Mouse (Mus musculus): ENCODE measurements around the gene Fndc3b. TPM values are rescaled to one million over a fixed set of nuclear protein-coding genes. Genes with fewer than 3 reads are reported as not detected.

The Fndc3b gene
- polyA plus RNA-seq, 1 experiment from 2014 or later = 11.3 TPM

DNA sequence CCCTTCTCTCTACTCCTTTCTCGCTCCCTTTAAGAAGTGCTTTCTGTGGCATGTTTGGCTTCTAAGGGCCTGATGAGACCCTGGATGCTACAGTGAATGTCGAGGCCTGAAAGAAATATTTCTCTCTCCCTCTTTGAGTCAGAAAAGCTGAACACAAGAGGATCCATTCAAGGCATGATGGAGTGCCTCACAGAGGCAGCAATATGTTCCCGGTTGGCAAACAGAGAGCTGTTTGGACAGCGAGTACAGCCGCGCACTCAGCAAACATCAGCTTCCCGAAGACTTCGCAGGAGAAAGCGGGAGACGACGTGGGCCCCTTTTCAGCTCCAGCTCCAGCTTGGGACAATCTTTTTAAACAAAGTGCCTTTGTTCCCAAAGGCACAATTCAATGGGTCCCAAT lies 137.6 kb downstream of the Fndc3b start:
- Histone ChIP-seq H3K4me1 (replicated peaks; ENCODE audit: control insufficient read depth, insufficient read depth, low read length) (0 out of 2 replicates have a peak, but pooled peaks cover 6% of the 10 kb centered on the region), H3K4me3 (replicated peaks; ENCODE audit: low read length) (no peak overlapping the region), H3K9me3 (ENCODE audit: control insufficient read depth, low read length) (no peaks in the 10 kb centered on the region), H3K27me3 (ENCODE audit: control insufficient read depth, insufficient read depth, low read length) (no peaks in the 10 kb centered on the region), H3K27ac (peak overlapping the region; percentile 66; the same call in 1 of the 2 replicates), H3K4me2 (replicated peaks) (no peak overlapping the region), H3K9ac (no peak overlapping the region), H3K36me3 (replicated peaks; ENCODE audit: control insufficient read depth, insufficient read depth) (no peaks in the 10 kb centered on the region)
- WGBS = 22% methylated on average over 11 of the region's 11 CpGs
- ATAC-seq (ENCODE audit: low FRiP score) (peak; percentile 81), DNase-seq (ENCODE audit: low spot score) (peak; percentile 50)

DNA sequence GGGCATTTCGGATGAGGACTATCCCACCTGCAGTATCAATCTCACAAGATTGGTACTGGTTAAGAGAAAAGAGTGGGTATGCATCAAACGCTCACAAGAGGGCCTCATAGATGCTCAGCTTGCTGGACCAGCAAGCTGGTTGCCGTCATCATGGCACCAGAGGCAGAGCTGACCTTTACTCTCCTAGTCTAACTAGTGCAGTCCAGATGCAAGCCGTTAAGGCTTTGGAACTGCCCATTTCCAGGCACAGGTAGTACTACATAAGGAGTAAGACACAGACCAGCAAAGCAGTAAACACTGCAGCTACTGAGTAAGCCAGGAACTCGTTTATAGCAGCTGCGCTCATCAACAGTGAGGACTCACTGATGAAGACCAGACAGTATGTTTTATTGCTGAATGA lies 138.8 kb downstream of the Fndc3b start:
- peak; percentile 36; the same call in 1 of the 2 replicates for ATAC-seq (ENCODE audit: low FRiP score)
- Histone ChIP-seq H3K27ac (no peak overlapping the region), H3K9ac (no peak overlapping the region), H3K27me3 (ENCODE audit: control insufficient read depth, insufficient read depth, low read length) (no peaks in the 10 kb centered on the region), H3K36me3 (replicated peaks; ENCODE audit: control insufficient read depth, insufficient read depth) (no peaks in the 10 kb centered on the region), H3K4me3 (replicated peaks; ENCODE audit: low read length) (no peak overlapping the region), H3K9me3 (ENCODE audit: control insufficient read depth, low read length) (no peaks in the 10 kb centered on the region), H3K4me1 (replicated peaks; ENCODE audit: control insufficient read depth, insufficient read depth, low read length) (0 out of 2 replicates have a peak, but pooled peaks cover 6% of the 10 kb centered on the region), H3K4me2 (replicated peaks) (no peak overlapping the region)
- DNase-seq (ENCODE audit: low spot score) = no peak
- WGBS = 70% methylated on average over 6 of the region's 6 CpGs

DNA sequence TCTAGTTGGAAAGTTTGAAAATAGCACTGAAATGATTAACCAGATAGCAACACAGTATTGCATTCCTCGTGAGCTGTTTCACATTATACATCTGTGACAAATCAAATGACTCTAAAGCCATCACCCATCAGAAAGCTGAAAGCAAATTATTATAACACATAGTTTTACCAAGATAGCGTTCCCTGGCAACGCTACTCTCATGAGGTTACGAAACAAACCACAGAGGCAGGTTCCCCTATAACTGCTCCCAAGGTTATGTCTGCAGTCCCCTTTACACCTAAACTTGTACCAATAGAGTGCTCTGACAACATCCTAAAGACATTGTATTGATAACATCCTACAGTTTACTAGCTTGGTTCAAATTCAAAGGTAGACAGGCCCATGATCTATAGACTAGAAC lies 145.8 kb downstream of the Fndc3b start:
- H3K27me3 ChIP-seq (ENCODE audit: control insufficient read depth, insufficient read depth, low read length) = no peaks in the 10 kb centered on the region
- no peak for DNase-seq (ENCODE audit: low spot score)
- no peak for ATAC-seq (ENCODE audit: low FRiP score)
- H3K27ac ChIP-seq = no peak overlapping the region
- no peaks in the 10 kb centered on the region for H3K9me3 ChIP-seq (ENCODE audit: control insufficient read depth, low read length)
- no peak overlapping the region for H3K4me2 ChIP-seq (replicated peaks)
- no peak overlapping the region for H3K4me3 ChIP-seq (replicated peaks; ENCODE audit: low read length)
- no peaks in the 10 kb centered on the region for H3K36me3 ChIP-seq (replicated peaks; ENCODE audit: control insufficient read depth, insufficient read depth)
- H3K9ac ChIP-seq = no peak overlapping the region
- 91% methylated on average over 4 of the region's 4 CpGs for WGBS
- no peaks in the 10 kb centered on the region for H3K4me1 ChIP-seq (replicated peaks; ENCODE audit: control insufficient read depth, insufficient read depth, low read length)

DNA sequence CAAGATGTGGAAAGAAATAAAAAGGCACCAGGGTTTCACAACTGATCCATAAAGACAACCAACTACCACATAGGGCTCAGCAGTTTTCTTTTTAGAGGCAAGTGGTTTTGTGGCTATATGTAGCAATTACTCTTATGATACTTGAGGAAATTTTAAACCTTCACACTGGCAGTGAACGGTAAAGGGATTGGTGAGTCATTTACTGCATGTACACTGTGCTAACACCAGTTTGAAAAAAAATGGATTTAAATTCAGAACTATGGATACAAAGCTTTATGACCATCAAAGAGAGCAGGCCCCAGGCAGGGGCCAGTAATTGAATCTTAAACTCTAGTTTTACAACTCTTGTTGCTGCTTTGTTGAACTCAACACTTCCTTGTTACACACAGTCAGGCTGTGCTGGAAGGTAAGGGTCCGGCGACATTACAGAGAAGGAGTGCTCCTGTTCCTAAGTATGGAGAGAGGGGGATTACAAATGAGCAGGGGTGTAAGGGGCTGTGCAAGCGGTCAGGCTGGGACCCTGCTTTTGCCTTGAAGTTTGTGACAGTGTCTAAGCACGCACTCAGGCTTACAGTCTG lies 148.0 kb downstream of the Fndc3b start:
- H3K9me3 ChIP-seq (ENCODE audit: control insufficient read depth, low read length) = no peaks in the 10 kb centered on the region
- 94% methylated on average over 5 of the region's 5 CpGs for WGBS
- no peaks in the 10 kb centered on the region for H3K36me3 ChIP-seq (replicated peaks; ENCODE audit: control insufficient read depth, insufficient read depth)
- DNase-seq (ENCODE audit: low spot score) = no peak
- no peak overlapping the region for H3K4me2 ChIP-seq (replicated peaks)
- ATAC-seq (ENCODE audit: low FRiP score) = no peak
- H3K9ac ChIP-seq = no peak overlapping the region
- no peaks in the 10 kb centered on the region for H3K4me1 ChIP-seq (replicated peaks; ENCODE audit: control insufficient read depth, insufficient read depth, low read length)
- H3K4me3 ChIP-seq (replicated peaks; ENCODE audit: low read length) = no peak overlapping the region
- H3K27ac ChIP-seq = no peak overlapping the region
- H3K27me3 ChIP-seq (ENCODE audit: control insufficient read depth, insufficient read depth, low read length) = no peaks in the 10 kb centered on the region

DNA sequence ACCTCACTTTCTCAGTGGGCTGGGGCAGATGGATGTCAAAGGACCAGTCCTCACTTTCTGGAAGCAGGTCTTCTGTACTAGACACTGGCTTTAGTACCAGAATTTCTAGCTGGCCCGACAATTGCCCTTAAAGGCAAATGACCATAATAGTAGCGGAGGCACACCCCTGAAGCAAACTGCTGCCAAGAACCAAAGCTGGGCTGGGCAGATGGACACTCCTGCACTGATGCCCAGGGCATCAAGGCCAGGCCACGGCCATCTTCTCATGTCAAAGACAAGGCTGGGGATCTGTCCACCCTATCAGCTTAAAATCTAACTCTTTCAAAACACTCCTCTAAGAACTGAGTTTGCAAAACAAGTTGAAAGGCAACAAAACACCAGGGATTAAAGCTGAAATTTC lies 148.6 kb downstream of the Fndc3b start:
- ATAC-seq (ENCODE audit: low FRiP score) (no peak), DNase-seq (ENCODE audit: low spot score) (no peak)
- Histone ChIP-seq H3K36me3 (replicated peaks; ENCODE audit: control insufficient read depth, insufficient read depth) (no peaks in the 10 kb centered on the region), H3K4me2 (replicated peaks) (no peak overlapping the region), H3K27ac (no peak overlapping the region), H3K27me3 (ENCODE audit: control insufficient read depth, insufficient read depth, low read length) (no peaks in the 10 kb centered on the region), H3K4me1 (replicated peaks; ENCODE audit: control insufficient read depth, insufficient read depth, low read length) (no peaks in the 10 kb centered on the region), H3K4me3 (replicated peaks; ENCODE audit: low read length) (no peak overlapping the region), H3K9ac (no peak overlapping the region), H3K9me3 (ENCODE audit: control insufficient read depth, low read length) (no peaks in the 10 kb centered on the region)
- 87% methylated on average over 3 of the region's 3 CpGs for WGBS

DNA sequence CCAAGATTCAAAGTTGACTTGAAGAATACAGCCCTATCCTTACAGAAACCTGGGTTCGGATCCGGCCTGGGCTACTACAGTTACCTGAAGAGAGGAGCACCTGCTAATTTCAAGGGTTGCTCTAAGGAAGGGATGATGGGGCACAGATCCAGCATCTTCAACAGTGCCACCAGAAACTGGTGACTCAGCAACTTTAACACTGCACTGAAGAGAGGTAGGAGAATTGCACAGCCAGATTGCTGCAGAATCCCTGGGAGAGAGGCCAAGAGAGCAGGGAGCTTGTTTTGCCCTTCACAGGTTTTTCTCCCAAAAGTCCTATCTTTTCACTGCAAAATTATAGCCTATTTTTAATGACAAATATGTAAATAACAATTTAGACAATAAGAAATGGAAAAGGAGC lies 149.2 kb downstream of the Fndc3b start:
- DNase-seq (ENCODE audit: low spot score) (no peak), ATAC-seq (ENCODE audit: low FRiP score) (no peak)
- Histone ChIP-seq H3K27ac (no peak overlapping the region), H3K27me3 (ENCODE audit: control insufficient read depth, insufficient read depth, low read length) (no peaks in the 10 kb centered on the region), H3K4me3 (replicated peaks; ENCODE audit: low read length) (no peak overlapping the region), H3K9me3 (ENCODE audit: control insufficient read depth, low read length) (no peaks in the 10 kb centered on the region), H3K36me3 (replicated peaks; ENCODE audit: control insufficient read depth, insufficient read depth) (no peaks in the 10 kb centered on the region), H3K4me1 (replicated peaks; ENCODE audit: control insufficient read depth, insufficient read depth, low read length) (no peaks in the 10 kb centered on the region), H3K4me2 (replicated peaks) (no peak overlapping the region), H3K9ac (no peak overlapping the region)
- 98% methylated on average over 2 of the region's 2 CpGs for WGBS

DNA sequence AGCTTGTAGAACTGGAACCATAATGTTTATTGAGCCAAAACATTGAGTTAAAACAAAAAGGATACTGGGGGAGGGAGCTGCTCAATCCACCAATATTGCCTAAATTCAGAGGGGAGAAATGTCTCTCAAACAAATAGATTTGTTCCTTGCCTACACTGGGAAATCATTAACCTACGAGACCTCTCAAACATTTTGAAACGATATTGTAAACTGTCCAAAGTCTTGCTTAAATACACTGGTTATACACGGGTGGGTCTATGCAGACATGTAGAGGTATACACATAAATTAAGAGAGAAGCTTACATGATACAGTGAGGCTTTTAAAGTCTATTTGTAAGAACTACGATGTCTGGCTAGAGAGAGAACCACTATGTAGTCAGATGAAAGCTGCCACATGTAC lies 151.8 kb downstream of the Fndc3b start:
- DNase-seq (ENCODE audit: low spot score) (no peak), ATAC-seq (ENCODE audit: low FRiP score) (no peak)
- Histone ChIP-seq H3K9ac (no peak overlapping the region), H3K27me3 (ENCODE audit: control insufficient read depth, insufficient read depth, low read length) (no peaks in the 10 kb centered on the region), H3K4me1 (replicated peaks; ENCODE audit: control insufficient read depth, insufficient read depth, low read length) (no peaks in the 10 kb centered on the region), H3K4me2 (replicated peaks) (no peak overlapping the region), H3K9me3 (ENCODE audit: control insufficient read depth, low read length) (no peaks in the 10 kb centered on the region), H3K27ac (no peak overlapping the region), H3K36me3 (replicated peaks; ENCODE audit: control insufficient read depth, insufficient read depth) (no peaks in the 10 kb centered on the region), H3K4me3 (replicated peaks; ENCODE audit: low read length) (no peak overlapping the region)
- 95% methylated on average over 4 of the region's 4 CpGs for WGBS

DNA sequence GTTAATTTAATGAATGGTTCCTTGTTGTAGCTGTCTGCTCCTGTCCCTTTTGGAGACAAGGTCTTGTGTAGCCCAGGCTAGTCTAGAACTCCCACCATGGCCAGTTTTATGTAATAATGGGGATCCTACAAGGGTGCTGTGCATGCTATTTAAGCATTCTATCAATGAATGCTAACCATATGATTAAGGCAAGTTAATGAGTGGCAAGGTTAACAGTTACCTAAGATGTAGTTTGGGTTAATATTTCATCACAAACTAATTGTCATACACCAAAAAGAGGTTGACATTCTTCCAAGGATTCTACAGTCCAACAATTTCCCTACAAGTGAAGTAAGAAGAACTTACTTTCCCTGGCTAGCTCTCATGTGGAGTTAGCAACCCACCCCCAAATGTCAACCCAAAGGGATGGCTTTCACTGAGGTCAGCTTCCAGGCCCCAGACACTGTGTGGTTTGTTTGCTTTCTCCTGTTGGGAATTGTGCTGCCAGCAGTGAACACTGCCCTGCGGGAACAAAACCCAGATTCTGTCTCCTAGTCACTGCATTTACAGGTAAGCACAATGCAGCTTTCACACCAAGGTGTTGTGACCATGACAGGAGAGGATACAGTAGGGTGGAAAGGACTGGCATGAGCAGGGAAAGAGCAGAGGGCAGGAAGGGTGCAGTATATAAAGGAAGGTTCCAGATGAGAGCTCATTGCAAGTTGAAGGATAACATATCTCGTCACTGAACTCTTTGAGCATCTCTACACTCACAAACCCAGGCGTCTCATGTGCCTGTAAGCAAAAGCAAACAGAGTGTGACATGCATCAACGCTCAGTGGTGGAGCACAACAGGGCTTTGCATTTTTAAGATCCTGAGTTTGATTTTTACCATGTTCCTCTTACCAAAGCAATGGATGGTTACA lies 153.8 kb downstream of the Fndc3b start:
- ATAC-seq (ENCODE audit: low FRiP score) (no peak), DNase-seq (ENCODE audit: low spot score) (no peak)
- Histone ChIP-seq H3K4me1 (replicated peaks; ENCODE audit: control insufficient read depth, insufficient read depth, low read length) (no peaks in the 10 kb centered on the region), H3K36me3 (replicated peaks; ENCODE audit: control insufficient read depth, insufficient read depth) (no peaks in the 10 kb centered on the region), H3K27ac (no peak overlapping the region), H3K4me2 (replicated peaks) (no peak overlapping the region), H3K9ac (no peak overlapping the region), H3K27me3 (ENCODE audit: control insufficient read depth, insufficient read depth, low read length) (no peaks in the 10 kb centered on the region), H3K4me3 (replicated peaks; ENCODE audit: low read length) (no peak overlapping the region), H3K9me3 (ENCODE audit: control insufficient read depth, low read length) (no peaks in the 10 kb centered on the region)
- WGBS = 86% methylated on average over 4 of the region's 4 CpGs

DNA sequence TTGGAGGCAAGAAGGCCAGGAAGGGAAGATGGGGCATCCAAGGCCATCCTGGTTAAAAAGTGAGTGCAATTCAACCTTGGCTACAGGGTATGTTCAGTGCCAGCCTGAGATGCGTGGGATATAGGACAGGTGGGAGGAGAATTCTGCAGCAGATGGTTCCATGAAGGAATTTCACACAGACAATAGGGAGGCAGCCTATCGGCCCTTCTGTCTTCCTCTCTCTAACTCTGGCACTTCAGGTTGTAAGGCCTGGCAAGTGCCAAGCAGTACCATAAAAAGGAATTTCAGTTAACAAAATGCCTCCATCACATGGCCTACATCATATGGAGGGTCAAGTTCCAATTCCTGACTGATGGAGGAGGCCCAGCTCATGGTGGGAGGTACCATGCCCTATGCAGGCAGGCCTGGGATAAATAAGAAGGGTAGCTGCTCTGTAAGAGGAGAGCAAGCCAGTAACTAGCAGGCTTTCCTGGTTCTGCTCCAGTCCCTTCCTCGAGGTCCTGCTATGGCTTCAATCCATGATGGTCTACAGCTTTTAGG lies 155.6 kb downstream of the Fndc3b start:
- Histone ChIP-seq H3K27ac (no peak overlapping the region), H3K36me3 (replicated peaks; ENCODE audit: control insufficient read depth, insufficient read depth) (no peaks in the 10 kb centered on the region), H3K27me3 (ENCODE audit: control insufficient read depth, insufficient read depth, low read length) (no peaks in the 10 kb centered on the region), H3K4me2 (replicated peaks) (no peak overlapping the region), H3K4me3 (replicated peaks; ENCODE audit: low read length) (no peak overlapping the region), H3K9me3 (ENCODE audit: control insufficient read depth, low read length) (no peaks in the 10 kb centered on the region), H3K4me1 (replicated peaks; ENCODE audit: control insufficient read depth, insufficient read depth, low read length) (no peaks in the 10 kb centered on the region), H3K9ac (no peak overlapping the region)
- ATAC-seq (ENCODE audit: low FRiP score) = no peak
- DNase-seq (ENCODE audit: low spot score) = no peak
- WGBS = 88% methylated on average over 3 of the region's 3 CpGs
